Mouse (Mus musculus) heart, postnatal 0 days (tissue): ENCODE results near the gene Hdac11.

ENCODE experiments used
- CTCF ChIP-seq: IDR thresholded peaks from 2 replicates; pipeline ENCODE4 v1.5.1; 2016; ENCODE audit warnings: antibody characterized with exemption, control low read depth, low read depth
- EP300 ChIP-seq: IDR thresholded peaks from 2 replicates; pipeline ENCODE4 v1.6.1; 2016; ENCODE audit warnings: antibody characterized with exemption, low read depth

- TF ChIP-seq CTCF = no peak
- no peak for TF ChIP-seq EP300
Observed at GRCm38 (mm10) chr6:91209780-91210179, 53.3 kb downstream of the Hdac11 start.
